In the genomic region with DNA sequence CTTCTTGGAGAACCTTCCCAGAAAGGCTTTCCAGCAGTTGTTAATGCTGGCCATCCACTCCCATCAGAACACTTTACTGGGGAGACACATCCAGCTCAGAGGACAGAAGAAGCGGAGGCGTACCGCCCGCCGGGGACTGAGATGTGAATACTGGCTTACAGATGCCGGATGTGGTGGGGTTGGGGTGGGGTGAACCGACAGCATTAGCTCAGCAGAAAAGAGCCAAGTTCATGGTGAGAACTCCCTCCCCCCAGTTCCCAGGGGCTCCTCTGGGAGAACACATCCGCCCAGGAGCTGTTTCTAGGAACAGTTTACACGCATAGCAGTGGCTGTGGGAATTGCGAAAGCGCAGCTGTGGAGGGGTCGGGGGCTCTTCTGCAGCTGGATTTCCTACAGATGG, we compare ENCODE assay signal across 9 mouse cellular contexts. TPM values are rescaled to one million over a fixed set of nuclear protein-coding genes. Genes with fewer than 3 reads are reported as not detected.
A peak's percentile ranks its signal among the peaks of the same experiment; 100 is the strongest.
DNase-seq lines count a peak whose midpoint lies in the region; ATAC-seq lines count a peak whose summit lies in the region.
"Had no signal": no experiment of that assay in that cellular context is flagged by ENCODE, and none has a peak within 500 bp of the region (broad histone marks: within the 10 kb centered on the region; RNA-seq: fewer than 3 reads in every experiment).

No protein-coding gene starts in this region.

- ATAC-seq in common myeloid progenitor, adult 5-6 weeks (replicated peaks; ENCODE audit: low read depth, poor library complexity, severe bottlenecking) = peak; percentile 74
- ATAC-seq in erythroblast, adult 5-6 weeks (replicated peaks; ENCODE audit: low FRiP score, poor library complexity, severe bottlenecking) = no peak

- DNase-seq in adrenal gland, postnatal 10 days = peak; percentile 34
- DNase-seq in adrenal gland, adult (ENCODE audit: inconsistent age in 2 of 2, low spot score in 1 of 2) = no peak
- DNase-seq in kidney, adult 18-20 months = peak; percentile 30
- DNase-seq in naive thymus-derived CD4-positive, alpha-beta T cell, adult 2 months (ENCODE audit: low read depth) = peak; percentile 50
- DNase-seq in liver = no peak
- DNase-seq in right cerebral cortex, postnatal 25 days = no peak
- DNase-seq: adrenal gland, adult 8-10 months had no signal

RNA-seq across cellular contexts. Expression of a gene that starts 24.3 kb away (rescaled TPM):
- total RNA-seq in adrenal gland, postnatal 10 days (2021) = 10 to 100 TPM; 61.1 to 63.0 TPM
- 5.6 and 7.6 TPM in 2 replicates for total RNA-seq in common myeloid progenitor, adult 5-6 weeks (2017)
- total RNA-seq in erythroblast, adult 5-6 weeks (2015; ENCODE audit: low replicate concordance) = 0.58 and 0.63 TPM in 2 replicates
- total RNA-seq in erythroblast, adult 5-6 weeks (2017; ENCODE audit: low replicate concordance) = 0.77 and 1.8 TPM in 2 replicates

RNA-seq across cellular contexts. Expression of a gene that starts 27.7 kb away (rescaled TPM):
- under 1 TPM; 0.55 to 0.57 TPM for total RNA-seq in adrenal gland, postnatal 10 days (2021)
- not detected in 2 replicates for total RNA-seq in common myeloid progenitor, adult 5-6 weeks (2017)
- total RNA-seq in erythroblast, adult 5-6 weeks (2015; ENCODE audit: low replicate concordance) = not detected in 2 replicates
- not detected in 2 replicates for total RNA-seq in erythroblast, adult 5-6 weeks (2017; ENCODE audit: low replicate concordance)

RNA-seq across cellular contexts. Expression of a gene that starts 31.2 kb away (rescaled TPM):
- total RNA-seq in adrenal gland, postnatal 10 days (2021) = 1,000 to 10,000 TPM; 1,144 to 1,253 TPM
- 3,935 and 5,520 TPM in 2 replicates for total RNA-seq in common myeloid progenitor, adult 5-6 weeks (2017)
- 178 and 282 TPM in 2 replicates for total RNA-seq in erythroblast, adult 5-6 weeks (2015; ENCODE audit: low replicate concordance)
- total RNA-seq in erythroblast, adult 5-6 weeks (2017; ENCODE audit: low replicate concordance) = 361 and 369 TPM in 2 replicates

Comparison
In these comparisons a context has a peak if more than half of its experiments do, and no peak if none do; other contexts are left out.
1. DNase-seq: peak in adrenal gland, postnatal 10 days (single experiment), kidney, adult 18-20 months (single experiment) and naive thymus-derived CD4-positive, alpha-beta T cell, adult 2 months (single experiment); none in adrenal gland, adult (0 of 2), liver (single experiment) and right cerebral cortex, postnatal 25 days (single experiment).